Mouse (Mus musculus): ENCODE results near the gene Zcchc3.
"Not testable (repeated sequence)": the region's sequence is repeated elsewhere in the genome, so short reads cannot be mapped to it uniquely, and the experiment has no call there.

Zcchc3 gene

GRCm38 (mm10) chr2:152414591-152415165 is at the start of gene Zcchc3:
Zcchc3 (minus strand) TSS chr2:152415027.
- DNase-seq (ENCODE audit: extremely low spot score, low read depth, low spot score): no peak

GRCm38 (mm10) chr2:152459241-152459640 is 44.4 kb upstream of the Zcchc3 start:
- DNase-seq (ENCODE audit: extremely low spot score, low read depth, low spot score): no peak

GRCm38 (mm10) chr2:152452101-152452781 is 37.4 kb upstream of the Zcchc3 start:
- DNase-seq (ENCODE audit: extremely low spot score, low read depth, low spot score): no peak

- DNase-seq (ENCODE audit: extremely low spot score, low read depth, low spot score): peak; percentile 49
Measured at GRCm38 (mm10) chr2:152450241-152450640, 35.4 kb upstream of the Zcchc3 start.

GRCm38 (mm10) chr2:152447461-152447860 is 32.6 kb upstream of the Zcchc3 start:
- DNase-seq (ENCODE audit: extremely low spot score, low read depth, low spot score): no peak

GRCm38 (mm10) chr2:152446642-152447041 is 31.8 kb upstream of the Zcchc3 start:
- no peak for DNase-seq (ENCODE audit: extremely low spot score, low read depth, low spot score)

GRCm38 (mm10) chr2:152443281-152443680 is 28.5 kb upstream of the Zcchc3 start:
- DNase-seq (ENCODE audit: extremely low spot score, low read depth, low spot score): no peak

GRCm38 (mm10) chr2:152442322-152442721 is 27.5 kb upstream of the Zcchc3 start:
- no peak for DNase-seq (ENCODE audit: extremely low spot score, low read depth, low spot score)

GRCm38 (mm10) chr2:152439833-152440232 is 25.0 kb upstream of the Zcchc3 start:
- no peak for DNase-seq (ENCODE audit: extremely low spot score, low read depth, low spot score)

GRCm38 (mm10) chr2:152438963-152439362 is 24.1 kb upstream of the Zcchc3 start:
- no peak for DNase-seq (ENCODE audit: extremely low spot score, low read depth, low spot score)

- DNase-seq (ENCODE audit: extremely low spot score, low read depth, low spot score): peak; percentile 71
Measured at GRCm38 (mm10) chr2:152436983-152437860, 22.4 kb upstream of the Zcchc3 start.

- no peak for DNase-seq (ENCODE audit: extremely low spot score, low read depth, low spot score)
Measured at GRCm38 (mm10) chr2:152436405-152436901, 21.6 kb upstream of the Zcchc3 start.

- DNase-seq (ENCODE audit: extremely low spot score, low read depth, low spot score): not testable (repeated sequence)
Measured at GRCm38 (mm10) chr2:152428481-152428880, 13.7 kb upstream of the Zcchc3 start.

- DNase-seq (ENCODE audit: extremely low spot score, low read depth, low spot score): no peak
Measured at GRCm38 (mm10) chr2:152427493-152427892, 12.7 kb upstream of the Zcchc3 start.

- no peak for DNase-seq (ENCODE audit: extremely low spot score, low read depth, low spot score)
Measured at GRCm38 (mm10) chr2:152415786-152416185, 959 bp upstream of the Zcchc3 start.

- DNase-seq (ENCODE audit: extremely low spot score, low read depth, low spot score): no peak
Measured at GRCm38 (mm10) chr2:152415287-152415686, 460 bp upstream of the Zcchc3 start, which contains the start of gene 6820408C15Rik. 6820408C15Rik (plus strand) TSS chr2:152415587.

GRCm38 (mm10) chr2:152413765-152414584 is 852 bp downstream of the Zcchc3 start:
- DNase-seq (ENCODE audit: extremely low spot score, low read depth, low spot score): no peak

GRCm38 (mm10) chr2:152413158-152413764 is 1.6 kb downstream of the Zcchc3 start:
- no peak for DNase-seq (ENCODE audit: extremely low spot score, low read depth, low spot score)

GRCm38 (mm10) chr2:152412526-152413157 is 2.2 kb downstream of the Zcchc3 start:
- DNase-seq (ENCODE audit: extremely low spot score, low read depth, low spot score): no peak

GRCm38 (mm10) chr2:152411471-152411870 is 3.4 kb downstream of the Zcchc3 start:
- DNase-seq (ENCODE audit: extremely low spot score, low read depth, low spot score): no peak
